ENCODE assay signal across 8 mouse cellular contexts in genomic region chr10:97567489-97568135, GRCm38 (mm10). TPM values are rescaled to one million over a fixed set of nuclear protein-coding genes. Genes with fewer than 3 reads are reported as not detected.
A peak's percentile ranks its signal among the peaks of the same experiment; 100 is the strongest.
DNase-seq lines count a peak whose midpoint lies in the region; ATAC-seq and TF ChIP-seq lines count a peak whose summit lies in the region.

No protein-coding gene starts in this region.

- H3K4me1 ChIP-seq in MEL (ENCODE audit: control insufficient read depth in 1 of 2, insufficient read depth in 2 of 2, low read length in 2 of 2) = no peaks in the 10 kb centered on the region
- H3K4me1 ChIP-seq in limb, embryonic 10.5 days = peaks cover 24% of the 10 kb centered on the region
- H3K4me1 ChIP-seq in hindbrain, embryonic 16.5 days (ENCODE audit: control insufficient read depth, insufficient read depth, low read depth, low read length) = no peaks in the 10 kb centered on the region

- H3K4me3 ChIP-seq in MEL (ENCODE audit: control insufficient read depth in 1 of 2, insufficient read depth in 1 of 2, low read depth in 2 of 2, low read length in 2 of 2) = no peak overlapping the region
- H3K4me3 ChIP-seq in limb, embryonic 10.5 days = no peak overlapping the region
- H3K4me3 ChIP-seq in hindbrain, embryonic 16.5 days (ENCODE audit: low read length) = no peak overlapping the region

- no peaks in the 10 kb centered on the region for H3K27me3 ChIP-seq in MEL (ENCODE audit: control insufficient read depth in 1 of 2, insufficient read depth in 2 of 2, low read length in 2 of 2)
- H3K27me3 ChIP-seq in limb, embryonic 10.5 days (ENCODE audit: low read depth, poor library complexity, severe bottlenecking) = no peaks in the 10 kb centered on the region
- H3K27me3 ChIP-seq in hindbrain, embryonic 16.5 days (replicated peaks; ENCODE audit: control insufficient read depth, insufficient read depth, low read length) = no peaks in the 10 kb centered on the region

- TF ChIP-seq POLR2A in MEL (IDR thresholded peaks at IDR 0.05; ENCODE audit: control insufficient read depth in 1 of 2, insufficient read depth in 1 of 2, low read depth in 1 of 2, low read length in 2 of 2, poor library complexity in 1 of 2) = no peak

- H3K9ac ChIP-seq in MEL (ENCODE audit: control insufficient read depth, low read depth, low read length, poor library complexity, severe bottlenecking) = no peak overlapping the region
- no peak overlapping the region for H3K9ac ChIP-seq in hindbrain, embryonic 16.5 days (ENCODE audit: low read depth, low read length)

- no peak for TF ChIP-seq EP300 in MEL (IDR thresholded peaks at IDR 0.05; ENCODE audit: low read depth in 1 of 2, low read length in 2 of 2)

- no peaks in the 10 kb centered on the region for H3K79me2 ChIP-seq in MEL (ENCODE audit: control insufficient read depth, insufficient read depth, low read length, poor library complexity)

- H3K27ac ChIP-seq in MEL (ENCODE audit: control insufficient read depth, low read depth, low read length) = no peak overlapping the region
- peak overlapping the region; percentile 2; the same call in 1 of the 2 replicates for H3K27ac ChIP-seq in limb, embryonic 10.5 days
- H3K27ac ChIP-seq in hindbrain, embryonic 16.5 days (ENCODE audit: low read depth, low read length) = no peak overlapping the region

- H3K9me3 ChIP-seq in MEL (replicated peaks; ENCODE audit: insufficient read depth, low read length) = no peaks in the 10 kb centered on the region
- H3K9me3 ChIP-seq in limb, embryonic 10.5 days (replicated peaks) = no peaks in the 10 kb centered on the region
- H3K9me3 ChIP-seq in hindbrain, embryonic 16.5 days (ENCODE audit: control insufficient read depth, low read length) = no peaks in the 10 kb centered on the region

- 60% methylated on average over 8 of the region's 8 CpGs for WGBS in limb, embryonic 10.5 days
- 63% methylated on average over 8 of the region's 8 CpGs for WGBS in hindbrain, embryonic 16.5 days

- no peaks in the 10 kb centered on the region for H3K36me3 ChIP-seq in MEL (ENCODE audit: control insufficient read depth in 1 of 2, insufficient read depth in 2 of 2, low read length in 2 of 2)
- H3K36me3 ChIP-seq in limb, embryonic 10.5 days = no peaks in the 10 kb centered on the region
- H3K36me3 ChIP-seq in hindbrain, embryonic 16.5 days (ENCODE audit: control insufficient read depth, insufficient read depth, low read length) = no peaks in the 10 kb centered on the region

- DNase-seq in kidney, adult 9 months = peak; percentile 14
- no peak for DNase-seq in kidney, adult 18-20 months
- peak; percentile 3 for DNase-seq in MEL (ENCODE audit: low read depth, low spot score)
- peak; percentile 24 for DNase-seq in cerebellum, adult 9-11 months
- DNase-seq in limb, embryonic 10.5 days (ENCODE audit: low spot score) = peak; percentile 35
- DNase-seq in frontal cortex, postnatal 14 days (ENCODE audit: low spot score in 2 of 2) = no peak
- no peak for DNase-seq in T-cell, adult 2 months (ENCODE audit: low spot score)

- TF ChIP-seq CTCF in MEL (IDR thresholded peaks at IDR 0.05 in 2 of 3, conservative IDR thresholded peaks at IDR 0.05 in 1 of 3; ENCODE audit: control insufficient read depth in 1 of 3, insufficient read depth in 1 of 3, low read depth in 2 of 3, low read length in 3 of 3, poor library complexity in 1 of 3, severe bottlenecking in 1 of 3) = peak in 1 of 3 experiments; percentile 34; a peak in 1 of 6 replicates

- ATAC-seq in hindbrain, embryonic 16.5 days = no peak

- TF ChIP-seq RAD21 in MEL (IDR thresholded peaks at IDR 0.05; ENCODE audit: low read depth, low read length) = no peak

- H3K4me2 ChIP-seq in hindbrain, embryonic 16.5 days (ENCODE audit: low read length) = no peak overlapping the region

TF ChIP-seq in MEL, 35 proteins besides CTCF, POLR2A, EP300 and RAD21:
- TF ChIP-seq POLR2AphosphoS2 (IDR thresholded peaks at IDR 0.05; ENCODE audit: low read length) (no peak), SIN3A (IDR thresholded peaks at IDR 0.05; ENCODE audit: low read length) (no peak), MAZ (IDR thresholded peaks at IDR 0.05; ENCODE audit: low read depth, low read length) (no peak), CHD2 (IDR thresholded peaks at IDR 0.05; ENCODE audit: low read length) (no peak), BHLHE40 (IDR thresholded peaks at IDR 0.05; ENCODE audit: borderline replicate concordance, low read depth, low read length) (no peak), GATA1 (IDR thresholded peaks at IDR 0.05; ENCODE audit: low read depth, low read length) (no peak), ZNF384 (IDR thresholded peaks at IDR 0.05; ENCODE audit: low read depth, low read length) (no peak)

RNA-seq across cellular contexts. Expression of gene Lum, which starts 2.7 kb away (rescaled TPM):
- not detected in 2 replicates for total RNA-seq in MEL (2012; rRNA removed)
- not detected for polyA plus RNA-seq in MEL (2012; ENCODE audit: insufficient read depth in 1 of 2, insufficient read length in 2 of 2, low read depth in 1 of 2, low replicate concordance in 2 of 2, missing spikeins in 1 of 2)
- polyA plus RNA-seq in limb, embryonic 10.5 days (2016; fragmentation: Nextera tagmentation; extraction: Ambion mirVana) = 7.9 and 23.5 TPM in 2 replicates
- polyA plus RNA-seq in hindbrain, embryonic 16.5 days (2015; fragmentation: Nextera tagmentation; extraction: Ambion mirVana) = 16.5 and 24.9 TPM in 2 replicates

RNA-seq across cellular contexts. Expression of gene Kera, which starts 39.1 kb away (rescaled TPM):
- not detected in 2 replicates for total RNA-seq in MEL (2012; rRNA removed)
- polyA plus RNA-seq in MEL (2012; ENCODE audit: insufficient read depth in 1 of 2, insufficient read length in 2 of 2, low read depth in 1 of 2, low replicate concordance in 2 of 2, missing spikeins in 1 of 2) = not detected
- 3.0 TPM in 1 of 2 replicates, not detected in the other for polyA plus RNA-seq in limb, embryonic 10.5 days (2016; fragmentation: Nextera tagmentation; extraction: Ambion mirVana)
- 2.6 TPM in 1 of 2 replicates, not detected in the other for polyA plus RNA-seq in hindbrain, embryonic 16.5 days (2015; fragmentation: Nextera tagmentation; extraction: Ambion mirVana)

Comparison
In these comparisons a context has a peak if more than half of its experiments do, and no peak if none do; other contexts are left out.
1. DNase-seq: peak in kidney, adult 9 months (single experiment), MEL (single experiment), cerebellum, adult 9-11 months (single experiment) and limb, embryonic 10.5 days (single experiment); none in kidney, adult 18-20 months (single experiment), frontal cortex, postnatal 14 days (0 of 2) and T-cell, adult 2 months (single experiment).